Mouse (Mus musculus): ENCODE results near the gene Gmpr. TPM values are rescaled to one million over a fixed set of nuclear protein-coding genes. Genes with fewer than 3 reads are reported as not detected.
"Not testable (repeated sequence)": the region's sequence is repeated elsewhere in the genome, so short reads cannot be mapped to it uniquely, and the experiment has no call there.

The Gmpr gene
- total RNA-seq (2021): 10 to 100 TPM; 56.0 to 58.2 TPM
- long read RNA-seq, transcript Gmpr-201 (9 exons, 1,580 nt): major isoform, 111 of 319 reads
- long read RNA-seq, partial matches to known transcripts: 146 of 319 reads
- long read RNA-seq, other reads (novel, unspliced or antisense): 62 of 319 reads

DNA sequence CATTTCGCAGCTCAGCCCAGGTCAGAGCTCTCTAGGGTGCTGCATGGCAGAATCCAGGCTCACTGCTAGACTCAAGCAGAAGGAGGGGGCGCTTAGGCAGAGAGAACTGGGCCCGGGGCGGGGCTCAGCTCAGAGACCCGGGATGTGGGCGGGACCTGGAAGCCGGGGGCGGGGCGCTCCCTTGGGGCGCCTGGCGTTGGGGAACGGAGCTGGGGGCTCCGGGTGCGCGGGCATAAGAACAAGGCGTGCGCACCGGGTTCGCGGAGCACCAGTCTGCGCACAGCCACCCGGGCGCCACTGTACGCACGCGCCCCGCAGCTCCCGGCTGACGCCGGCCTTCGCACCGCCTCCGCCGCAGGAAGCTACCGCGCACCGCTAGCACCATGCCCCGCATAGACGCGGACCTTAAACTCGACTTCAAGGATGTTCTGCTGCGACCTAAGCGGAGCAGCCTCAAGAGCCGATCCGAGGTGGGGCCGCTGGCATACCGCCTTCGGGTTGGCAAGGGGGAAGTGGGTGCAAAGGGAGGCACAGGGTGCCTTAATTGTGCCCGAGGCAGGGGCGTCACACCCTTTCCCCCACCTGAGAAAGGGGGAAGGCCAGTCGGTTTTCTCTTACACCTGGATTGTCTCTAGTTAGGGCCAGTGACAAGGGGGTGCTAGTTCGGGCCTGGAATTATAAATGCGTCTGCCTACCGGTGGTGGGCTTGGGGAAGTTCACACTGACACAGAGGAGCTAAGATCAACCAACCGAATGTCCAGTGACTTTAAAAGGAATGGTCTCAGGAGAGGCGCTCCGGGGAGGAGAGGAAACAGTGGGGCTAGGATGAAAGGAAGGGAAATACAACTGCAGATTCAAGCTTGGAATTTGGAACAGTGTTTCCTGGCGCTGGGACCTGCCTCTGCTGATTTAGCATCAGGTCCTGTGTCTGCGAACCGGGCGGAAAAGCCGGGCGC, at the start of gene Gmpr:
Gmpr (plus strand) TSS at position 171 of the 956 bp plus-strand sequence.
- DNase-seq (ENCODE audit: low spot score in 2 of 2): peak; percentile 77 to 87

DNA sequence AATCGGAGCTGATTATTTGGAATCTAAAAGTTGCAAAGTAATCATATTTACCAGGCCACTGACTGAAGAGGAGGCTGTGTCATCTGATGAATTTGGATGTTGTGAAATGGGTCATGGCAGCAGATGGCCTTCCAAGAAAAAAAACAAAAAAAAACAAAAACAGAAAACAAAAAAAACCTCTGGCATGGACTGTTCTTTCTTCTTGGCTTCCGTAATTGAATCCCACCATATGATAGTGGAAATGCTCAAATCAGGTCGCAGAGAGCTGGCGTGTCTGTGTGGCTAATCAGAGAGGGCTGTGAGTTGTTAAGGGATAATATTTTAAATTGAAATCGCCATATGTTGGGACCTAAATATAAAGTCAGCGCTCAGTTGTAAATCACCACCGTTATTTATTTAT, 49.8 kb upstream of the Gmpr start:
- DNase-seq (ENCODE audit: low spot score in 2 of 2): no peak

- no peak for DNase-seq (ENCODE audit: low spot score in 2 of 2)
These were observed 47.1 kb upstream of the Gmpr start for GRCm38 (mm10) chr13:45460177-45460576.

DNA sequence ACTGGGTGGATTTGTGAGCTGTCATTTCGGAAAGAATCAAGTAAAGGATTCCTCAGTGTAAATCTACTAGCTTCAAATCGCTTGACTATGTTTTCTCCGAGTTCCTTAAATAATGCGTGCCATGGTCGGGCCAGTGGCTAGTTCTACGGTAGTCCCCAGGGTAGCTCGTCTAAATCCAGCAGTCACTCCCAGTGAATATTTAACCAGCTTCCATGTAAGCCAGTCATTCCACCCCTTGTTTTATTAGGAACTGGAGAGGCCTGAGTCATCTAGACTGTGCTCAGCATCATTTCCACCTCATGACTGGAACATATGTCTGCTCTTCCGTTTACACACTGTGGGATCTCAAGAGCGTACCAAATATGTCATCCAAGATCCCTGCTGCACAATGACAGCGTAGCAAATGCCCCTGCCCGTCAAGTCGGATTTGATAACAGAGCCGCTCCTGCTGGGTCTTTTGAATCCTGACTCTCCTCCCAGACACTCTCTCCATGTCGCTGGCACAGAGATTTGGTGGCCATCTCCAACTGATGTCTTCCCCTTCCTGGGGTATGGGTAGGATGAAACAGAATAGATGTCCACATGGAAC, 45.8 kb upstream of the Gmpr start:
- DNase-seq (ENCODE audit: low spot score in 2 of 2): no peak

GRCm38 (mm10) chr13:45465616-45466015, 41.6 kb upstream of the Gmpr start:
- peak in 1 of 2 experiments; percentile 35 for DNase-seq (ENCODE audit: low spot score in 2 of 2)

GRCm38 (mm10) chr13:45466031-45466519, 41.2 kb upstream of the Gmpr start:
- peak in 1 of 2 experiments; percentile 42 for DNase-seq (ENCODE audit: low spot score in 2 of 2)

DNA sequence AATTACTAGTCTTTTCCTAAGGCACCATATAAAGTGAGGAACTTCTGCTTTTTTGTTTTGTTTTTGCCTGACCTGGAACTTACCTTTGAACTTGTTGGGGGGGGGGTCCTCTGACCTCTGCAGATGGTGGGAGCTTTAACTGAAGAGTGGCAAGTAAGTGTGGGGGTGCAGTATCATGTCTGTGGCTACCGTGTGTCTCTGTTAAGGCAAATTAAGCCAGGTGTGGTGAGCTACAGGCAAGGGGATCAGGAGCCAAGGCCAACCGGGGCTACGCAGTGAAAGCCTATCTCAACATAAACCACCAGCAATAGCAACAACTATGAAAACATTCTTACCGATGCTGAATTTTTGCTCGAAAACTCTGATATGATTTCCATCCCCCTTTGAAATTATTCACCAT, 38.5 kb upstream of the Gmpr start:
- DNase-seq (ENCODE audit: low spot score in 2 of 2): no peak

- no peak for DNase-seq (ENCODE audit: low spot score in 2 of 2)
These were observed 37.6 kb upstream of the Gmpr start for GRCm38 (mm10) chr13:45469481-45470301.

GRCm38 (mm10) chr13:45473311-45473710, 33.9 kb upstream of the Gmpr start:
- no peak for DNase-seq (ENCODE audit: low spot score in 2 of 2)

GRCm38 (mm10) chr13:45475297-45475696, 31.9 kb upstream of the Gmpr start:
- DNase-seq (ENCODE audit: low spot score in 2 of 2): no peak

GRCm38 (mm10) chr13:45477183-45477582, 30.1 kb upstream of the Gmpr start:
- DNase-seq (ENCODE audit: low spot score in 2 of 2): peak; percentile 84 to 86

GRCm38 (mm10) chr13:45479951-45480350, 27.3 kb upstream of the Gmpr start:
- no peak for DNase-seq (ENCODE audit: low spot score in 2 of 2)

DNA sequence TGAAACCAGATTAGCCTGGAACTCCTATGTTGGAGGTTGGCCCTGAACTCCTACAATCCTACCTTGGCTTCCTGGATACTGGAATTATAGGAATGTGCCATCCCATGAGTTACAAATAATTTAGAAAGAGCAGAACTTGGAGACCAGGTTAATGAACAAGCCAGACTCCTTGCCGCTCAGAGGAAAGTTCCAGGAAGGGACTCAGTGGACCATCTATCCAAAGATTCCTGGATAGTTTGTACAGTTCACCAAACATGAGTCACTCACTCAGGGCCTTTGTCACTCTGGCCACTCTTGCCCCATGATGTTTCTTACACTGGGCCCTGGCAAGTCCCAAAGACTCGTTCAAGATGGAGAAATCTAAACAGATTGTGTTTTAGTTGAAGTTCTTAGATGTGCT, 24.0 kb upstream of the Gmpr start:
- DNase-seq (ENCODE audit: low spot score in 2 of 2): no peak

- not testable (repeated sequence) for DNase-seq (ENCODE audit: low spot score in 2 of 2)
These were observed 23.3 kb upstream of the Gmpr start for GRCm38 (mm10) chr13:45483949-45484348.

- no peak for DNase-seq (ENCODE audit: low spot score in 2 of 2)
These were observed 21.6 kb upstream of the Gmpr start for GRCm38 (mm10) chr13:45485602-45486001.

DNA sequence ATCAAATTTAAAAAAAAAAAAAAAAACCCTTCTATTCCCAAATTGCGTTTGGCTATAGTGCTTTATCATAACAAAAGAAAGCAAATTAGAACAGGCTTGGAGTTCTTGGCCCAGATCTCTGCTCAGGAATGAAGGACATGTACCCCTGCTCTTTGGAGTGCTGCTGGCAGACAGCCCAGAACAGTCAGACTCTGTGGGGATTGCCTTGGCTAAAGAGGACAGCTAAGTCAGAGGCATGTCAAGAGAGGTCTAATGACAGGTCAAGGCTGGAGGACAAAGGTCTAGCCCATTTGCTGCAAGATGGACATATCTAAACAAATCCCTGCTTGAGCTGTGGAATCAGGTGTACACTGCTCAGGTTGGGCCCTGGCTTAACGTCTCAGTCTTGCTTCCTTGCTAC, 20.6 kb upstream of the Gmpr start:
- DNase-seq (ENCODE audit: low spot score in 2 of 2): no peak

GRCm38 (mm10) chr13:45491991-45492732, 15.1 kb upstream of the Gmpr start:
- DNase-seq (ENCODE audit: low spot score in 2 of 2): no peak

GRCm38 (mm10) chr13:45493846-45494245, 13.4 kb upstream of the Gmpr start:
- no peak for DNase-seq (ENCODE audit: low spot score in 2 of 2)

GRCm38 (mm10) chr13:45498623-45499022, 8.6 kb upstream of the Gmpr start:
- no peak for DNase-seq (ENCODE audit: low spot score in 2 of 2)

DNA sequence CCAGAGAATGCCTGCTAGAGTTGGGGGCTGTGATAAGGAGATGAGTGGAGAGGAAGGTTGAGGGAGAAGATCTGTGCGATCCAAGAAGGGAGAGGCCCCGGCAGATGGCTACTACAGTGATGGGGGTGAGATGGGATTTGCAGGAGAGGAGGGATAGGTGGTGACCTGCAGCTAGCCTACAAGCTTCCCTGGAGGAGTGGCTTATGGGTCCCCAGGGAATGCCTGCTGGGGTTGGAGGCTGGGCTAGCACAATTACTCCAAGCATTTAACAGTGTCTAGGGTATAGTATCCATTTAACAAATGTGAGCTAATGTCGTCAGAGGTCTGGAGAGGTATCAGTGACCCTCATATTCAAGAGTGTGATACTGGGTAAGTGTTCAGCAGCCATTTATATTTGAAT, 7.9 kb upstream of the Gmpr start:
- no peak for DNase-seq (ENCODE audit: low spot score in 2 of 2)

All from layer of hippocampus, postnatal 10 days (tissue).